Mouse (Mus musculus) stomach, postnatal 0 days (tissue): ENCODE data around the gene Stt3b. TPM values are rescaled to one million over a fixed set of nuclear protein-coding genes. Genes with fewer than 3 reads are reported as not detected.

Experiments used
- ATAC-seq: fragments of 200-750 bp; cut with Nextera tagmentation; 2 replicates; pipeline ENCODE4 v1.8.0; 2017; ENCODE audit not compliant: low FRiP score, low TSS enrichment
- DNase-seq: peaks from one replicate; pipeline ENCODE4 v3.0.0-alpha.2; 2016; ENCODE audit warnings: low spot score
- H3K27ac ChIP-seq: fragments of 300-500 bp; sonication (generic); replicated peaks from 2 replicates; pipeline ENCODE4 v1.5.1; 2014; ENCODE audit warnings: mild to moderate bottlenecking, control low read depth
- H3K27me3 ChIP-seq: fragments of 300-500 bp; sonication (generic); 2 replicates; pipeline ENCODE4 v1.6.1; 2014; ENCODE audit warnings: low read length; ENCODE audit not compliant: control insufficient read depth, insufficient read depth
- H3K36me3 ChIP-seq: fragments of 300-500 bp; sonication (generic); 2 replicates; pipeline ENCODE4 v1.6.1; 2014; ENCODE audit warnings: low read length, mixed read lengths; ENCODE audit not compliant: control insufficient read depth, insufficient read depth
- H3K4me1 ChIP-seq: fragments of 300-500 bp; sonication (generic); replicated peaks from 2 replicates; pipeline ENCODE4 v1.6.1; 2014; ENCODE audit warnings: antibody characterized with exemption; ENCODE audit not compliant: control insufficient read depth, insufficient read depth
- H3K4me2 ChIP-seq: fragments of 300-500 bp; sonication (generic); replicated peaks from 2 replicates; pipeline ENCODE4 v1.6.1; 2014; ENCODE audit warnings: low read depth, mild to moderate bottlenecking, control low read depth, moderate library complexity
- H3K4me3 ChIP-seq: fragments of 300-500 bp; sonication (generic); 2 replicates; pipeline ENCODE4 v1.5.1; 2014; ENCODE audit warnings: low read depth, low read length, control low read depth
- H3K9ac ChIP-seq: fragments of 300-500 bp; sonication (generic); 2 replicates; pipeline ENCODE4 v1.6.1; 2014; ENCODE audit warnings: mild to moderate bottlenecking, low read length, control low read depth, mixed read lengths
- H3K9me3 ChIP-seq: fragments of 300-500 bp; sonication (generic); 2 replicates; pipeline ENCODE4 v1.6.1; 2016; ENCODE audit warnings: low read length; ENCODE audit not compliant: control insufficient read depth
- CTCF ChIP-seq: IDR thresholded peaks from 2 replicates; pipeline ENCODE4 v1.5.1; 2016; ENCODE audit warnings: antibody characterized with exemption, low read depth, mild to moderate bottlenecking, moderate library complexity
- EP300 ChIP-seq: optimal IDR thresholded peaks from 2 replicates; pipeline ENCODE3; 2016; ENCODE audit warnings: antibody characterized with exemption
- WGBS: fragments of 180-500 bp; shearing (Covaris S2); extraction: QIAGEN DNeasy Blood & Tissue Kit; methylation state at CpG from one replicate; pipeline ENCODE4 v1.1.7; 2014; 5-methylcytosine and 5-hydroxymethylcytosine counted together
- polyA plus RNA-seq: library from polyadenylated mRNA; unstranded; fragments of >200 nt; fragmentation: Nextera tagmentation; extraction: Ambion mirVana; gene quantifications from 2 replicates; pipeline ENCODE4 v1.2.1, GENCODE M21; 2015

Gene Stt3b
- polyA plus RNA-seq, 1 experiment from 2014 or later: 48.9 TPM

DNA sequence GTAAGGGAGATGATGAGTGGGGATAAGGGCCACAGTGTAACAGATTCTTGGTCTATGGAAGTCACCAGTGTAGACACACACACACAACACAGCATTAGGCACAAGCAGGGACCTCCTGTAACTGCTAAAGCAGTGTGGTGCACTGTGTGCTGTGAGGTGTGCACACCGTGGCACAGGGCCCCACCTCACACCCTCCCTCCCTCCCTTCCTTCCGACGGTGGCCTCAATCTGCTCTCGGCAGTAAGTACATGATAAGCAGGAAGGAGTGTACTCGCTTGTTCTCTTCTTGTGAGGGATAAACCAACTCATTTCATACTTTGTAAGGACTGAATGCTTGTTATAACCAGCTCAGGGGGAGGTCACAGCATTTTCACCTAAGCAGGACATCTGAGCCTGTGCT is 61.1 kb downstream of the Stt3b start:
- H3K4me1 ChIP-seq: no peaks in the 10 kb centered on the region
- no peak overlapping the region for H3K4me2 ChIP-seq
- H3K9me3 ChIP-seq: no peaks in the 10 kb centered on the region
- no peak for TF ChIP-seq CTCF
- no peak for TF ChIP-seq EP300
- H3K27me3 ChIP-seq: no peaks in the 10 kb centered on the region
- ATAC-seq: peak; percentile 59; the same call in 1 of the 2 replicates
- H3K27ac ChIP-seq: no peak overlapping the region
- no peak overlapping the region for H3K4me3 ChIP-seq
- H3K36me3 ChIP-seq: peaks cover 36% of the 10 kb centered on the region
- peak; percentile 42 for DNase-seq
- WGBS: 58% methylated on average over 5 of the region's 5 CpGs
- H3K9ac ChIP-seq: no peak overlapping the region

DNA sequence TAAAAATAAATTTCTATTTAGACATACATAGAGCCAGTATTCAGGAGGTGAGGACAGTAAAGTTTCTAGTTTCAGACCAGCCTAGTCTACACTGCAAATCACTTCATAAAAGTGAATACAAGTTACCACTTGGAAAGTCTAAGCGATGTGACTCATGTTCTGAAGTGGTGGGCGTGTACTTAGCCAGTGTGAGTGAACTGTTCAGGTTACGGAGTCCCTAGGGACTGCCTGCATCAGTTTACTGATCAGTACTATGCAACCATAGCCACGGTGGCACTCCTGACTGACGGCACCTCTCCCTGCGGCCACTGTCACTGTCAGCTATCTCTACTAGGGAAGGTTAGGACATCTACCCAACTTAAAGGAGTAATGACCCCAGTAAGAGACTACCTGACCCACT is 65.1 kb downstream of the Stt3b start:
- Histone ChIP-seq H3K9ac (no peak overlapping the region), H3K27me3 (no peaks in the 10 kb centered on the region), H3K9me3 (no peaks in the 10 kb centered on the region), H3K27ac (no peak overlapping the region), H3K36me3 (peaks cover 30% of the 10 kb centered on the region), H3K4me1 (no peaks in the 10 kb centered on the region), H3K4me3 (no peak overlapping the region), H3K4me2 (no peak overlapping the region)
- DNase-seq (no peak), ATAC-seq (peak; percentile 45; the same call in 1 of the 2 replicates)
- 83% methylated on average over 6 of the region's 6 CpGs for WGBS
- TF ChIP-seq CTCF: no peak
- no peak for TF ChIP-seq EP300

DNA sequence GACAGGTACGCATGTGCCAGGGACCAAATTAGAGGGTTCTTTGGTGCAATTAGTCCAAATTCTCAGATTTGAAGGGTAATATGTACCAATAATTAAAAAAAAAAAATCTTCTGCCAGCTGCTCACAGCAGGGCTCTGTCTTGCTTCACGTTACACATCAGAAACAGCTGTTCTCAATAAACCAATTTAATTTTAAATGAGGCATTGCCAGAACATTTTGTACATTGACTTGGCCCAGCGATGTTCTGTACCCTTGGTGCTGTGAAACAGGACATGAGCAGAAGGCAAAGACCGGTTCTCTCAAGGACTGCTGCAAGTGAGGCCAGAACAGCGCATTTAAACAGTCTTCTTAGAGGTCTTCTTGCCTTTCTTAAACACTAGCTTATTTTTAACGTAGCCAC is 66.6 kb downstream of the Stt3b start:
- H3K4me1 ChIP-seq: no peaks in the 10 kb centered on the region
- no peak overlapping the region for H3K9ac ChIP-seq
- H3K36me3 ChIP-seq: peaks cover 21% of the 10 kb centered on the region
- H3K4me2 ChIP-seq: no peak overlapping the region
- H3K27me3 ChIP-seq: no peaks in the 10 kb centered on the region
- TF ChIP-seq CTCF (no peak), EP300 (no peak)
- H3K4me3 ChIP-seq: no peak overlapping the region
- no peak for DNase-seq
- no peak overlapping the region for H3K27ac ChIP-seq
- 81% methylated on average over 6 of the region's 6 CpGs for WGBS
- no peaks in the 10 kb centered on the region for H3K9me3 ChIP-seq
- no peak for ATAC-seq

DNA sequence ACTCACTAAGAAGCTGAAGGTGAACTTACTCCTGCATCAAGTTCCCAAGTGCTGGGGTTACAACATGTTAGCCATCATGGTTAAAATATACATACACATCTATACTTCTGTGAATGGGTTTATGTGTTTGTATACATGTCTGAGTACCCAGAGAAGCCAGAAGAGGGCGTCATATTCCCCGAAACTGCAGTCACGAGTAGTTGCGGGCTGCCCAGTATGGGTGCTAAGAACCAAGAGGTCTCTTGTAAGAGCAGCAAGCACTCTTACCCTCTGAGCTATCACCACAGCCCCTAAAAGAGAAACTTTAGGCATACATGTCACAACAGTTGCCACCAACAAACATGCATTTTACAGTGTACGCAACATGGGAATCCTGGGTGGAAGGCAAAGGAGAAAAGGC is 70.4 kb downstream of the Stt3b start:
- Histone ChIP-seq H3K36me3 (peaks cover 13% of the 10 kb centered on the region), H3K9me3 (no peaks in the 10 kb centered on the region), H3K4me2 (no peak overlapping the region), H3K4me1 (no peaks in the 10 kb centered on the region), H3K9ac (no peak overlapping the region), H3K27me3 (no peaks in the 10 kb centered on the region), H3K27ac (no peak overlapping the region), H3K4me3 (no peak overlapping the region)
- ATAC-seq (no peak; the same call in 1 of the 2 replicates), DNase-seq (no peak)
- WGBS: 96% methylated on average over 5 of the region's 5 CpGs
- TF ChIP-seq CTCF (peak; percentile 7; the same call in 1 of the 2 replicates), EP300 (no peak)

GRCm38 (mm10) chr9:115237943-115238342 is 72.3 kb downstream of the Stt3b start:
- no peak overlapping the region for H3K9ac ChIP-seq
- no peak for DNase-seq
- no peak for ATAC-seq

DNA sequence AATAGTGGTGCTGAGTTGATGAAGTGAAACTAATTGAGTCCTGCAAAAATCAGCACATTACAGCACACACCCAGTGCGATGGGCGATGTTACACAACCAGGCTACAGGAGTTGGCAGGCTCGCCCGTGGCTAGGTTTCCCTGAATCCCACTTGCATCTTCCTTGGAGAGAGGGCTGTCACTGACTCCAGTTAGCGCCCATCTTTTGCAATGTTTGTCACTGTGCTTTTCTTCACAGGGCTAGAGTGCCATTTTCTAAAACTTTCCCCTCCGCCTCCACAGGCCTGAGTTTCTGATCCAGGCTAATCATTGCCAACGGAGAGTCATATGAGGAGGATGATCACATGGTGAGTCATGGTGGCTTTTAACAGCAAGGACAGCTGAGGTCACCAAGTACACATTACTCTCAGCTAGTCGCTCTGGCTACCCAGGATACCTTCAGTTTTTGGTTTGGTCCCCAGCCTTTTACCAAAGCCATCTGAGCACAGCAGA is 73.8 kb downstream of the Stt3b start:
- DNase-seq (no peak), ATAC-seq (no peak)
- TF ChIP-seq EP300: no peak
- no peak for TF ChIP-seq CTCF
- Histone ChIP-seq H3K36me3 (peaks cover 4% of the 10 kb centered on the region; the same call in 1 of the 2 replicates), H3K27ac (no peak overlapping the region), H3K9me3 (no peaks in the 10 kb centered on the region), H3K27me3 (no peaks in the 10 kb centered on the region), H3K4me2 (no peak overlapping the region), H3K4me3 (no peak overlapping the region), H3K9ac (no peak overlapping the region), H3K4me1 (no peaks in the 10 kb centered on the region)
- WGBS: 82% methylated on average over 8 of the region's 8 CpGs

More at GRCm38 (mm10) chr9:115237943-115238342, 72.3 kb downstream of the Stt3b start:
- H3K9me3 ChIP-seq: no peaks in the 10 kb centered on the region
- no peak overlapping the region for H3K4me3 ChIP-seq
- no peak for TF ChIP-seq EP300
- no peak for TF ChIP-seq CTCF
- H3K36me3 ChIP-seq: peaks cover 7% of the 10 kb centered on the region; the same call in 1 of the 2 replicates
- H3K27ac ChIP-seq: no peak overlapping the region
- no peaks in the 10 kb centered on the region for H3K27me3 ChIP-seq
- no peak overlapping the region for H3K4me2 ChIP-seq
- no peaks in the 10 kb centered on the region for H3K4me1 ChIP-seq
